Mouse (Mus musculus): ENCODE data around the gene Tnfaip8l3. TPM values are rescaled to one million over a fixed set of nuclear protein-coding genes. Genes with fewer than 3 reads are reported as not detected.

The Tnfaip8l3 gene
- polyA plus RNA-seq, 1 experiment: 0.35 TPM

DNA sequence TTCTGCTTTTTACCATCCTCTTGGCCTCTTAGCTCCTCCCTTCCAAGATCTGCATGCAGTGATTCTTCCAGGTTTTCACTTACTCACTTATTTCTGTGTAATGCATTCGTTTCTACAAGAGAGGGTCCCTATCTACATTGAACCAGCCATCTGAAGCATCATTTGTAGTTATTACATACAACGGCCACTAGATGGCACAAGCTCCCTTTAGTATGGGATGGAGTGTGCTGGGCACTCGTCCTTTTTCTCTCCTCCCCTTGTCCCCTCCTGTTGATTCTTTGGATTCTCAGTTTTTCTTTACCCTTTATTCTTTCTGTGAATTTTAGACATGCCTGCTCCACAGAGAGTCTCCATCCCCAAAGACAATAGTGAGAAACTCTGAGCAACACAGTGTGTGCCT is 77.3 kb downstream of the Tnfaip8l3 start:
- DNase-seq (ENCODE audit: low read depth): no peak

DNA sequence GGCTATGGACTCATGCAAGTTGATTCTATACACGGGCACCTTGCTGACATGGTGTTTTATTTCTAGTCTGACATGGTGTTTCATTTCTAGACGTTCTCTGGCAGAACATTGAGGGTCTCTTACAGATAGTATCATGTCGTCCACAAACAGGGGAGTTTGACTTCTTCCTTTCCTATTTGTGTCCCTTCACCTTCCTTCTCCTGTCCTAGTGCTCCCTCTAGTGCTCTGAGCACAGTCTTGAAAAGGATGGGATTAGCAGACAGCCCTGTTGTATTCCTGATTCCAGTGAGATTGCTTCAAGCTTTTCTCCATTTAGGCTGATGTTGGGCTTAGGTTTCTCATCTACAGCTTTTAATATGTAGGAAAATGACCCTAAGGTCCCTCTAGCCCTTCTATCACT is 81.2 kb downstream of the Tnfaip8l3 start:
- no peak for DNase-seq (ENCODE audit: low read depth)

DNA sequence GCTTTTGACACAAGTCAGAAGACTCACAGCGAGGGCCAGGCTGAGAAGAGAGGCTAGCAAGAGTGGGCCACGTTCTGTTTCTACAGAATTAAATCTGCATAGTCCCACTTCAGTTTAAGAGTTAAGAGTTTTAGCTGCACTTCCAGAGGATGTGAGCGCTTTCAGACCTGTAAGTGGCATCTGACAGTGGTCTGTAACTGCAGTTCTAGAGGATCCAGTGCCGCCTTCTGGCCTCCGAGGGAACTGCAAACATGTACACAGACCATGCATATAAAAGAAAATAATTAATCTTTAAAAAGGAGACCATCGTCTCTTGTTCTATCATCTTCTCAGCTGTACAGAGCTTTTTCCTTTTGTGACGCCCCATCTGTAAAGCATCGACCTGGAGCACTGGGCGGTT is 83.3 kb downstream of the Tnfaip8l3 start:
- no peak for DNase-seq (ENCODE audit: low read depth)

DNA sequence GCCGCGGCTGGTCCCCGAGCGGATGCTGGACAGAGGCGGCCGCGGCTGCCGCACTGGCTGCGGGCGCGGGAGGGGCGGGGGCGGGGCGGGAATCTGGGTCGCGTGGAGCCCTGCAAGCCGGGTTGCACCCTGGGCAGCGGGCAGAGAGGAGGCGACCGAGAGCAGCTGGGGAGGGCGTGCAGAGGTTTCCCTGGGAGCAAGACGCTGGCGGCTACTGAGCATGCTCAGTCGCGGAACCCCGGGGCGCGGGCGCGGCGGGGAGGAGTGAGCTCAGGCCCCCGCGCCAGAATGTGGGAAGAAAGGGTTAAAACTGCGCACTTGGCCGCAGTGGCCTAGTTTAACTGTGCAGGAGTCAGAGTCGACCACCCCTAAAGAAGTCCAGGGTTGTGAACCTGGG is 93.1 kb downstream of the Tnfaip8l3 start, which contains the start of gene Elmod1:
Gene Elmod1, minus strand, starts transcription at position 180 of the 397 bp plus-strand sequence.
- no peak for DNase-seq (ENCODE audit: low read depth)

DNA sequence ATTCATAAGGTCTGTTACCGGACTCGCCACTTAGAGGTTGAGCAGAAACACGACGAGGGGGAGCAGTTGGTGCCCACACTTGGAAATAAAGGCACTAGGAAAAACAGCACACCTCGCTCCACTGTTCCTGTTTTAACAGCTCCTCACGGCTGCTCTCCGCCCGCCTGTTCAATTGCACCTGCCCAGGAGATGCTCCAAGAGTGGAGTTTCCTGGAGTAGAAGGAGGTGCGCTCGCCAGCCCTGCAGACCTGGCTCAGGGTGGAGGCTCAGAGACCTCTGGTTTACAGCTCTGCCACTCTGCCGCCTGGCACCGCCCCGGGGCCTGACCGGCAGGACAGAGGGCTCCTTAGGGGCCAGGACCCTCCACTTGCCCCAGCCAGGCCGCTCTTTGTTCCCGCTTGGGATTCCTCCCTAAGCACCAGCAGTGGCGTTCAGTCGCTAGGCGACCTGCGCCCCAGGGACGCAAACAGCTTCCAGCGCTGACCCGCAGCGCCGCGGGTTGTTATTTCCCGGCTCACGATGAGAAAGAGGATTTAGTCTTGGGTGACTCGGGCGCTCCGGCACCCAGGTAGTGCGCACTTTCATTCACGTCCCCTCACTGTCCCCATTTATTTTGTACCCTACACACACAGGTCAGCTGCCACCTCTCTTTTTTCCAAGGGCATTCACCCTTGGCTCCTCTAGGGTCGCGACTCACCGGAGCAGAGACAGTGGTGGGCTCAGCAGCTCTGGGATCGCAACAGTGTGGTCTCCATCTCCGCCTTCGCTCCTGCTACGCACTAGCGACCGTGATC is 93.7 kb downstream of the Tnfaip8l3 start:
- DNase-seq (ENCODE audit: low read depth): no peak

DNA sequence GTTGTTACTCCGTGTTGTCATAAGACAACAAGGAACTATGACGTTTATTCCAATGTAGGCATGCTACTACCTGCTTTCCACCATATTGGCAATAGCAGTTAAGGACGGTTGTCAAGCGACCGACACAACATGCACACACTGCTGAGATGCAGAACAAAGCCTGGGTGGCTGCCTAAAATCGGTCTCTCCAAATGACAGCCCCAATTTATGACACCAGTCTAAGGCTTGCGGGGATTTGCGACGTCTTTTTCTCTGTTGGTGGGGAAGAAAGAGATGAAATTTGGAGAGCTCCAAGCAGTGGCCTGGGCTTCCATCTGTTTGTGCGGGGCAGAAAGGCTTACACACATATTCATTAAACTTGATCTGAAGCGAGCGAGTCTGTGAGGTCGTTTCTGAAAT is 94.3 kb downstream of the Tnfaip8l3 start:
- no peak for DNase-seq (ENCODE audit: low read depth)

Other genes with a start within 250 kb of the Tnfaip8l3 start
- gene Sln, start 218.2 kb downstream of the Tnfaip8l3 start, polyA plus RNA-seq (2012; rRNA removed): 0.20 and 0.56 TPM in 2 replicates
- gene Elmod1, start 93.1 kb downstream of the Tnfaip8l3 start, polyA plus RNA-seq (2012; rRNA removed): 1.2 and 1.4 TPM in 2 replicates
- gene Cyp19a1, start 199.7 kb upstream of the Tnfaip8l3 start, polyA plus RNA-seq (2012; rRNA removed): not detected in 2 replicates
- gene Gldn, start 218.1 kb upstream of the Tnfaip8l3 start, polyA plus RNA-seq (2012; rRNA removed): 1.0 and 2.1 TPM in 2 replicates